9 mouse cellular contexts compared by ENCODE assay signal in genomic region chr2:111058586-111059261, GRCm38 (mm10). TPM values are rescaled to one million over a fixed set of nuclear protein-coding genes. Genes with fewer than 3 reads are reported as not detected.
DNase-seq lines count a peak whose midpoint lies in the region; ATAC-seq and TF ChIP-seq lines count a peak whose summit lies in the region.
"Had no signal": no experiment of that assay in that cellular context is flagged by ENCODE, and none has a peak within 500 bp of the region (broad histone marks: within the 10 kb centered on the region; RNA-seq: fewer than 3 reads in every experiment).

No protein-coding gene starts in this region.

- no peak for TF ChIP-seq EP300 in liver, postnatal 0 days (IDR thresholded peaks at IDR 0.05; ENCODE audit: low read depth)

- TF ChIP-seq CTCF in gastrocnemius, adult 2 months (IDR thresholded peaks at IDR 0.05), result peak; percentile 83
- TF ChIP-seq CTCF in E14TG2a.4 (conservative IDR thresholded peaks at IDR 0.05; ENCODE audit: low read length), result peak; percentile 89
- peak; percentile 73 for TF ChIP-seq CTCF in liver, postnatal 0 days (IDR thresholded peaks at IDR 0.05; ENCODE audit: low read depth)

- H3K4me2 ChIP-seq in liver, postnatal 0 days (ENCODE audit: low read depth, low read length), result no peak overlapping the region

- no peak for DNase-seq in gastrocnemius, adult 2 months
- DNase-seq in gastrocnemius, postnatal 25 days, result no peak
- DNase-seq in cerebellum, postnatal 36 days, result peak; percentile 4 to 37
- DNase-seq in induced T-regulatory cell, adult 2 months (ENCODE audit: low read depth), result peak; percentile 35
- no peak for DNase-seq in liver, postnatal 0 days
- DNase-seq in ovary, postnatal 14 days (ENCODE audit: low spot score), result no peak
- DNase-seq in heart, adult 11 months, result no peak

- intact Hi-C loops in gastrocnemius, adult 2 months (cut with DNase I), result loop anchor here (10.0 kb wide), 1 partner anchor 394 kb away; no protein-coding TSS in a partner anchor

- H3K27me3 ChIP-seq in E14TG2a.4 (ENCODE audit: insufficient read depth, low read length), result no peaks in the 10 kb centered on the region
- no peaks in the 10 kb centered on the region for H3K27me3 ChIP-seq in liver, postnatal 0 days (ENCODE audit: insufficient read depth, low read length)

- no peak overlapping the region for H3K9ac ChIP-seq in liver, postnatal 0 days (replicated peaks)

- H3K4me1 ChIP-seq in E14TG2a.4 (replicated peaks; ENCODE audit: low read depth, low read length), result no peaks in the 10 kb centered on the region
- no peaks in the 10 kb centered on the region for H3K4me1 ChIP-seq in liver, postnatal 0 days (ENCODE audit: insufficient read depth)

- no peak overlapping the region for H3K4me3 ChIP-seq in gastrocnemius, adult 2 months
- no peak overlapping the region for H3K4me3 ChIP-seq in E14TG2a.4 (replicated peaks; ENCODE audit: low read length)
- no peak overlapping the region for H3K4me3 ChIP-seq in liver, postnatal 0 days (ENCODE audit: low read depth, low read length)

- H3K27ac ChIP-seq in gastrocnemius, adult 2 months, result no peak overlapping the region
- H3K27ac ChIP-seq in liver, postnatal 0 days (ENCODE audit: low read depth), result no peak overlapping the region

- 90% methylated on average over 1 of the region's 1 CpGs for WGBS in liver, postnatal 0 days (ENCODE audit: insufficient replicate concordance)

- no peaks in the 10 kb centered on the region for H3K36me3 ChIP-seq in E14TG2a.4 (ENCODE audit: insufficient read depth, low read length)
- no peaks in the 10 kb centered on the region for H3K36me3 ChIP-seq in liver, postnatal 0 days (replicated peaks; ENCODE audit: insufficient read depth, low read length)

- no peaks in the 10 kb centered on the region for H3K9me3 ChIP-seq in E14TG2a.4 (ENCODE audit: low read length)
- H3K9me3 ChIP-seq in liver, postnatal 0 days (ENCODE audit: low read length), result no peaks in the 10 kb centered on the region

- no peak for ATAC-seq in liver, postnatal 0 days

RNA-seq across cellular contexts. Expression of gene Gm13941, which starts 47.1 kb away (rescaled TPM):
- not detected for total RNA-seq in gastrocnemius, adult 2 months (2021)
- not detected for total RNA-seq in gastrocnemius, postnatal 25 days (2021)
- not detected in 2 replicates for polyA plus RNA-seq in liver, postnatal 0 days (2015; fragmentation: Nextera tagmentation; extraction: Ambion mirVana)
- total RNA-seq: heart, postnatal 10 days had no signal

Comparison
In these comparisons a context has a peak if more than half of its experiments do, and no peak if none do; other contexts are left out.
1. DNase-seq: peak in cerebellum, postnatal 36 days (2 of 2) and induced T-regulatory cell, adult 2 months (single experiment); none in gastrocnemius, adult 2 months (single experiment), gastrocnemius, postnatal 25 days (single experiment), liver, postnatal 0 days (single experiment), ovary, postnatal 14 days (single experiment) and heart, adult 11 months (single experiment).
2. Peak in every context shown above with its lines, with median percentiles within 50 percentile points of each other: CTCF ChIP-seq.